Mouse (Mus musculus) liver, embryonic 16.5 days (tissue): Measurements from ENCODE around the gene Maml1. TPM values are rescaled to one million over a fixed set of nuclear protein-coding genes. Genes with fewer than 3 reads are reported as not detected.
A peak's percentile ranks its signal among the peaks of the same experiment; 100 is the strongest.

Source experiments
- ATAC-seq: fragments of 200-750 bp; cut with Nextera tagmentation; 2 replicates; pipeline ENCODE4 v1.8.0; 2017; ENCODE audit warnings: low read depth, mild to moderate bottlenecking, moderate number of reproducible peaks, moderate library complexity
- H3K27ac ChIP-seq: fragments of 300-500 bp; sonication (generic); 2 replicates; pipeline ENCODE4 v1.5.1; 2014; ENCODE audit warnings: mild to moderate bottlenecking, low read length
- H3K27me3 ChIP-seq: fragments of 300-500 bp; sonication (generic); 2 replicates; pipeline ENCODE4 v1.6.1; 2014; ENCODE audit warnings: low read depth, low read length, mixed read lengths; ENCODE audit not compliant: control insufficient read depth, insufficient read depth
- H3K36me3 ChIP-seq: fragments of 300-500 bp; sonication (generic); 2 replicates; pipeline ENCODE4 v1.6.1; 2014; ENCODE audit warnings: mild to moderate bottlenecking; ENCODE audit not compliant: control insufficient read depth, insufficient read depth
- H3K4me1 ChIP-seq: fragments of 300-500 bp; sonication (generic); 2 replicates; pipeline ENCODE4 v1.6.1; 2014; ENCODE audit warnings: low read depth, low read length, mixed read lengths; ENCODE audit not compliant: control insufficient read depth
- H3K4me2 ChIP-seq: fragments of 300-500 bp; sonication (generic); 2 replicates; pipeline ENCODE4 v1.6.1; 2014; ENCODE audit warnings: low read depth, low read length, mixed read lengths
- H3K4me3 ChIP-seq: fragments of 300-500 bp; sonication (generic); 2 replicates; pipeline ENCODE4 v1.5.1; 2014; ENCODE audit warnings: low read depth, mild to moderate bottlenecking, low read length
- H3K9ac ChIP-seq: fragments of 300-500 bp; sonication (generic); 2 replicates; pipeline ENCODE4 v1.6.1; 2014; ENCODE audit warnings: low read depth, low read length
- H3K9me3 ChIP-seq: fragments of 300-500 bp; sonication (generic); replicated peaks from 2 replicates; pipeline ENCODE4 v1.6.1; 2016; ENCODE audit warnings: low read length; ENCODE audit not compliant: control insufficient read depth
- WGBS: fragments of 180-500 bp; shearing (Covaris S2); extraction: QIAGEN DNeasy Blood & Tissue Kit; methylation state at CpG from one replicate; pipeline ENCODE4 v1.1.7; 2014; ENCODE audit not compliant: insufficient replicate concordance; 5-methylcytosine and 5-hydroxymethylcytosine counted together
- polyA plus RNA-seq: library from polyadenylated mRNA; unstranded; fragments of >200 nt; fragmentation: Nextera tagmentation; extraction: Ambion mirVana; gene quantifications from 2 replicates; pipeline ENCODE4 v1.2.1, GENCODE M21; 2015

The Maml1 gene
- polyA plus RNA-seq, 1 experiment from 2014 or later = 1.3 TPM

DNA sequence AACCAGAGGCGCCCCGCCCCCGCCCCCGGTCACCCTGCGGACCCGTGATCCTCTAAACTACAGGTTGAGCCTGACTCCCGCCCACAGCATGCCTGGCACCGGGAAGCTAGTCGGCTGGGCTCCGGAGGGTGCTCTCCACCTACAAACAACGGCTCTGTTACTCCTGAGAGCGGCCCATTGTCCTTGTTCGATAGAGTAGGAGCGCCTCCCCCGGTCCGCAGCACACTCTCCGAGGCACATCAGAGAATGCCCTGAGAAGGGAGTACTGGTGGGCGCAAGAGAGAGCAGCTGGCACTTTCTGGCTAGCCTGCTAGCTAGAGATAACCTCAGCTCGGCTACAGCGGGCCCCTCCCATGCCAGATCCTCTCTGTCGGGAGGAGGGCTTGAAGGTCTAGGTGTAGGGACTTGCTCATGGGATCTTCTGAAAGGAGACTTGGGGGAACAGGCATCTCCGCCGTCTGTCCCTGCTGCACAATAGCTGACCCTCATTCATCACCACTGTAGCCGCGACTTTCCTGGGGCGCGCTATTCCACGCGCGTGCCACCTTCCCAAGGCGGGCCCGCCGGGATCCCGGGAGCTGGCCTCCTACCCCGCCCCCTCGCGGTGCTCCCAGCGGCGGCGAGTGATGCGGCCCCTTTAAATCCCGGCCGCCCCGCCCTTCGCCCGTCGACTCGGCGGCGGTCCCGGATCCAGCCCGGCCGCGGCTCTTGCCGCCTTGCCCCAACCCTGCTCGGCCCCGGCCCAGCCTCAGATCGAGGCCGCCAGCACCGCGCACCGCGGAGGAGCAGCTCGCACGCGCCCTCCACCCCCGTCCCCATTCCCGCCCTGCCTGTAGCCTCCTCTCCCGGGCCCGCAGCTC, 67.2 kb downstream of the Maml1 start:
- Histone ChIP-seq H3K4me2 (peak overlapping the region; percentile 80), H3K27ac (peak overlapping the region; percentile 98), H3K9ac (peak overlapping the region; percentile 97), H3K9me3 (no peaks in the 10 kb centered on the region), H3K4me1 (peaks cover 52% of the 10 kb centered on the region), H3K27me3 (no peaks in the 10 kb centered on the region), H3K4me3 (peak overlapping the region; percentile 88), H3K36me3 (no peaks in the 10 kb centered on the region)
- WGBS = under 1% methylated on average over 68 of the region's 70 CpGs
- peak; percentile 91 for ATAC-seq

DNA sequence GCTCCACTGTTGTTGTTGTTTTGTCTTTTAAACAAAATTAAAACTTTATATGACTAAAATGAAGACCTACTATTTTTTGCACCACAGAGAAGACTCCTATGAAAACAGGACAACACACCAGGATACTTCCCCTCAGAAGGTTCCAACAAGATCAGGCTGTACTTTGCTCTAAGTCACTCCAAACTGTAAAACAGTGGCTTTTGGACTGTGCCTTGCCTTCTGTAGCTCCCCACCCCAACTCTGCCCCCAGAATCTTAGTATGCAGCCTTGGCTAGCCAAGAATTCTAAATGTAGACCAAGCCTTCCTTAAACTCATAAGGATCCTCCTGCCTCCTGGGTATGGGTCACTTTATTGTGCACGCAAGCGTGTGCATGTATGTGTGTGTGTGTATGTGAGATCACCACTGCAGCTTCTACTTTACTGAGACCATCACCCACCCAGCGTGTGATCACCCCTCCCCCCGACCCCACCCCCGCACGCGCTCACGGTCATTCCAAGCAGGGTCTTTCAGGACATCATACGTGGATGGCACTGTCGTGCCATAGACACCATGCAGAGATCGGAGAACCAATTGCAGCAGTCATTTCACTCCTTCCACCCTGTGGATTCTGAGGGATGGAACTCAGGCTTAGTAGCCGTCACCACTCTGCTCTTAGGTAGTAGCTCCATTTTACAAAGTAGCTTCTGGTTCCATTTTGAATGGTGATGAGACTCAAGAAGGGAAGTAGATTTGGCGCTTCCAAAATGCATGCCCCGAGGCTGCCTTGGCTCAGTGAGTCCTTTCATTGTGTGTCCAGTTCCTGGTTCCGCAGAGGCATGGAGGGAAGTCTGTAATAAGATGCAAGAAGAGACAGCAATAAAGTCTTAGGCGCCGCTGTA, 68.1 kb downstream of the Maml1 start:
- no peaks in the 10 kb centered on the region for H3K36me3 ChIP-seq
- ATAC-seq = no peak
- no peaks in the 10 kb centered on the region for H3K9me3 ChIP-seq
- peak overlapping the region; percentile 88 for H3K4me3 ChIP-seq
- H3K27me3 ChIP-seq = no peaks in the 10 kb centered on the region
- peaks cover 49% of the 10 kb centered on the region for H3K4me1 ChIP-seq
- WGBS = 4% methylated on average over 17 of the region's 17 CpGs
- H3K4me2 ChIP-seq = peak overlapping the region; percentile 80
- H3K9ac ChIP-seq = peak overlapping the region; percentile 97
- H3K27ac ChIP-seq = peak overlapping the region; percentile 98

DNA sequence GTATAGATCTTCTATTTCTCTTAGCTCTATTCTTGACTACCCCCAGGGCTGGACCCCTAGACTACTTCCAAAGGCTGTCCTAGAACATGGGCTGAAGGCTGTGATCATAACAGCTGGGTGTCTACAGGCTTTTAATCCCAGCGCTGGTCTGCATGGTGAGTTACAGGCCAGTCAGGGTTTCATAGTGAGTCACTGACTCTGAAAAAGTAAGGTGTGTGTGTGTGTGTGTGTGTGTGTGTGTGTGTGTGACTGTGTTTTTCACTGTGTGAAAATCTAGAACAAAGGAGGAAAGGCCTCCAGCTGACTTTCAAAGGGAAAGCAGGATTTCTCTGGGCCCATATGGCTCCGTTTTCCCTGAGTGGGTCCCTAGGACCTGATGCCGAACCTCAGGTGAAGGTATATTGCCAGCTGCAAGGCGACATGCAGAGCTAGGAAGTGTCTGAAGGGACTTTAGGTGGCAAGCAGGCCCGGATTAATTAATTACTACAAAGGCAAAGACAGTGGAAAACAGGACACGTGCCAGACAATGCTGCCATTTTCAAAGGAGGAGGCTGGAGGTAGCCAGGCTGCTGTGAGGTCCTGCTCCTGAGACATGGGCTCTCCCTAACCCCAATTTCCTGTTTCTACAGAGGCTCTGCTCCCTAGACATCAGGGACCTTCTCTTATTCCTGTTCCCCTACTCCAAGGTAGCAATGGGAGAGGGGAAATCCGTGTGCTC, 69.4 kb downstream of the Maml1 start:
- peak overlapping the region; percentile 80; the same call in 1 of the 2 replicates for H3K4me2 ChIP-seq
- no peaks in the 10 kb centered on the region for H3K36me3 ChIP-seq
- no peak for ATAC-seq
- H3K9ac ChIP-seq = no peak overlapping the region
- H3K9me3 ChIP-seq = no peaks in the 10 kb centered on the region
- WGBS = 57% methylated on average over 7 of the region's 7 CpGs
- no peak overlapping the region for H3K4me3 ChIP-seq
- no peaks in the 10 kb centered on the region for H3K27me3 ChIP-seq
- H3K4me1 ChIP-seq = peaks cover 50% of the 10 kb centered on the region
- H3K27ac ChIP-seq = no peak overlapping the region

DNA sequence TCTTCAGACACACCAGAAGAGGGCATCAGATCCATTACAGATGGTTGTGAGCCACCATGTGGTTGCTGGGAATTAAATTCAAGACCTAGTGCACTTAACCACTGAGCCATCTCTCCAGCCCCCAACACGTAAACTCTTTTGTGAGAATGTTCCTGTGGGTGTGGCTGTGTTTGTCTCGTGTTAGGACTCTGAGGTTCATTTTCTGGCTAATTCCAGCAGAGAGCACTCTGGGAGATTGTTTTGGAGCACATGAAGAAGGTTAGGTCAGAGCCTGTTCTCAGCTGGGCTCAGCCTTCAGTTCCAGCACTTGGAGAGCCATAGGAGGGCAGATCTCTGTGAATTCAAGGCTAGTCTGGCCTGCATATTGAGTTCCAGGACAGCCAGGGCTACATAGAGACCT, 72.3 kb downstream of the Maml1 start:
- no peak overlapping the region for H3K4me2 ChIP-seq
- no peaks in the 10 kb centered on the region for H3K27me3 ChIP-seq
- ATAC-seq = no peak
- 48% methylated on average over 2 of the region's 2 CpGs for WGBS
- no peak overlapping the region for H3K27ac ChIP-seq
- H3K4me1 ChIP-seq = peaks cover 52% of the 10 kb centered on the region
- H3K9me3 ChIP-seq = no peaks in the 10 kb centered on the region
- H3K36me3 ChIP-seq = no peaks in the 10 kb centered on the region
- H3K9ac ChIP-seq = no peak overlapping the region
- no peak overlapping the region for H3K4me3 ChIP-seq

DNA sequence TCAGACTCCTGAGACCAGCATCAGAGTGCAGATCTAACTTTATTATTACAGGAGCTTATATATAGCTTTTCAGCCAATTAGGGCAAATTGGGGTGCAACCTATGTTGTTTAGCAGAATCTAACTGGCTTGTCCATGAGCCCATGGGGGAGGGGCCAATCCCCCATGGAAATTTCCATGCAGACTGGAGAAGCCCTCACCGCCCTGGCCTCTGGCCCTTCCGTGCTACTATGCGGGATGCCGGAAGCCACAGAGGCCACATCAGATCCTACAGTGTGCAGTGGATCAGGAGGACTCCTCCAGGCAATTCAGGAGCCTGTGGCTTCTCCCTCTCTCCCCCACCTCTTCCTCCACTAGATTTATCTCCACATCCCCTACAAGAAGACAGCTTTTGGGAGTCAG, 74.3 kb downstream of the Maml1 start:
- Histone ChIP-seq H3K27ac (no peak overlapping the region), H3K36me3 (no peaks in the 10 kb centered on the region), H3K9ac (no peak overlapping the region), H3K4me2 (no peak overlapping the region), H3K9me3 (no peaks in the 10 kb centered on the region), H3K4me1 (peaks cover 49% of the 10 kb centered on the region), H3K27me3 (no peaks in the 10 kb centered on the region), H3K4me3 (no peak overlapping the region)
- 69% methylated on average over 4 of the region's 4 CpGs for WGBS
- no peak for ATAC-seq

DNA sequence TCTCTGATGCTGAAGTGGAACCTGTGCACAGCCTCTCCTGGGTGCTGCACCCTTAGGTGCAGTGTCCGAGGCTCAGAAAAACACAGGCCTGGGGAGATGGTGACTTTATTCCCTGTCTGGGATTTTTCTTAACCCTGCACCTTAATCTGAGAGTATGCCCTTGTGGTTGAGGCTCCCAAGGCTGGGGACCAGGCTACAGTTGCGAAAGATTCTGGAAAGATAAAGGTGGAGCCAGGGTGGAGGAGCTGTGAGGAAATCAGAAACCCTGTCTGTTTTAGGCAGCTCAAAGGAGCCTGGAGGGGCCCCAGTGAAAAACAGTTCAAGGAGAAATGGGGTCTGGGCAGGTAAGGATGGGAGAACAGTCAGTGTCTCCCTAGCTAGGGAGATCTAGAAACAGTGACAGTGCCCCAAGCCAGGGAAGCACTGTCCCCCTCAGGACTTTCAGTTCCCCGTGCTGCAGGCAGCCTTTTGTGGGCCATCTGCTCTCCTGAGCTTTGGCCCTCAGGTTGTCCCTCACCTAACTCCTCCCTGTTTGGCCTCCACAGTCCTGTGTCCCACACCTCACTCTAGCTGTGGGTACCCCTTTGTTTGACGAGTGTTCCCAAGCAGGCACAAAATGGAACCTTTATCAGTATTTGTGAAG, 75.3 kb downstream of the Maml1 start:
- no peak overlapping the region for H3K9ac ChIP-seq
- no peak for ATAC-seq
- H3K4me3 ChIP-seq = no peak overlapping the region
- WGBS = 54% methylated on average over 4 of the region's 4 CpGs
- peaks cover 50% of the 10 kb centered on the region for H3K4me1 ChIP-seq
- H3K27me3 ChIP-seq = no peaks in the 10 kb centered on the region
- H3K4me2 ChIP-seq = no peak overlapping the region
- H3K9me3 ChIP-seq = no peaks in the 10 kb centered on the region
- no peaks in the 10 kb centered on the region for H3K36me3 ChIP-seq
- H3K27ac ChIP-seq = no peak overlapping the region

- no peak overlapping the region for H3K9ac ChIP-seq
- ATAC-seq = no peak
- H3K4me1 ChIP-seq = peaks cover 60% of the 10 kb centered on the region
- no peak overlapping the region for H3K4me3 ChIP-seq
- H3K4me2 ChIP-seq = peak overlapping the region; percentile 21
- no peak overlapping the region for H3K27ac ChIP-seq
- H3K27me3 ChIP-seq = no peaks in the 10 kb centered on the region
- WGBS = 54% methylated on average over 9 of the region's 9 CpGs
- no peaks in the 10 kb centered on the region for H3K36me3 ChIP-seq
- no peaks in the 10 kb centered on the region for H3K9me3 ChIP-seq
Measured at GRCm38 (mm10) chr11:50215633-50216032, 76.5 kb downstream of the Maml1 start.

DNA sequence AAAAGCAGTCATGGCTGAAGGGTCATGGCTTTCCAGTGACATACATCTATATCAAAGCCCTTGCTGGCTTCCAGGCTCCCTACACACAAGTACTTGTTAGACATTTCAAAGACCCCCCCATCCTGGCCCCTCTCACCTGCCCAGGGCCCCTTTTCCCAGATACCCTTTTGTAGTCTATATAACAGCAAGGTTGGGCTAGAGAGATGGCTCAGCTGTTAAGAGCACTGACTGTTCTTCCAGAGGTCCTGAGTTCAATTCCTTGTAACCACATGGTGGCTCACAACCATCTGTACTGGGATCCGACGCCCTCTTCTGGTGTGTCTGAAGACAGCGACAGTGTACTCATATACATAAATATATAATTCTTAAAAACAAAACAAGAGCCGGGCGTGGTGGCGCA, 77.5 kb downstream of the Maml1 start:
- ATAC-seq = no peak
- Histone ChIP-seq H3K27ac (no peak overlapping the region), H3K36me3 (no peaks in the 10 kb centered on the region), H3K9me3 (no peaks in the 10 kb centered on the region), H3K9ac (no peak overlapping the region), H3K4me3 (no peak overlapping the region), H3K4me1 (peaks cover 57% of the 10 kb centered on the region), H3K4me2 (no peak overlapping the region), H3K27me3 (no peaks in the 10 kb centered on the region)
- WGBS = 80% methylated on average over 6 of the region's 6 CpGs
